8 mouse cellular contexts compared by ENCODE assay signal in genomic region chr6:42265391-42266330, GRCm38 (mm10). TPM values are rescaled to one million over a fixed set of nuclear protein-coding genes. Genes with fewer than 3 reads are reported as not detected.
DNase-seq lines count a peak whose midpoint lies in the region; ATAC-seq lines count a peak whose summit lies in the region.

No protein-coding gene starts in this region.

- no peak for DNase-seq in heart, postnatal 36 days
- DNase-seq in NIH3T3 (ENCODE audit: low read depth), result peak; percentile 11
- DNase-seq in left cerebral cortex, postnatal 14 days (ENCODE audit: low spot score in 2 of 2), result no peak
- no peak for DNase-seq in layer of hippocampus, postnatal 25 days (ENCODE audit: extremely low spot score in 1 of 2, low spot score in 1 of 2)

- peaks cover 32% of the 10 kb centered on the region for H3K36me3 ChIP-seq in heart, embryonic 12.5 days
- peaks cover 33% of the 10 kb centered on the region for H3K36me3 ChIP-seq in forebrain, embryonic 12.5 days (replicated peaks)
- H3K36me3 ChIP-seq in limb, embryonic 13.5 days, result peaks cover 34% of the 10 kb centered on the region

- intact Hi-C loops in heart, postnatal 36 days (cut with DNase I), result loop anchor here (2.0 kb wide), 3 partner anchors 19 to 83 kb away; partner anchors contain the start of genes Fam131b and Zyx
- intact Hi-C loops in left cerebral cortex, postnatal 14 days (cut with DNase I), result loop anchor here (2.0 to 5.0 kb wide), 2 partner anchors 39 to 57 kb away; partner anchors contain the start of gene Fam131b

- no peaks in the 10 kb centered on the region for H3K9me3 ChIP-seq in heart, embryonic 12.5 days (replicated peaks)
- H3K9me3 ChIP-seq in forebrain, embryonic 12.5 days, result no peaks in the 10 kb centered on the region
- H3K9me3 ChIP-seq in limb, embryonic 13.5 days, result no peaks in the 10 kb centered on the region

- peak overlapping the region; percentile 92 for H3K4me2 ChIP-seq in heart, embryonic 12.5 days
- H3K4me2 ChIP-seq in forebrain, embryonic 12.5 days, result peak overlapping the region; percentile 72
- H3K4me2 ChIP-seq in limb, embryonic 13.5 days (replicated peaks), result peak overlapping the region; percentile 72

- H3K27ac ChIP-seq in heart, embryonic 12.5 days (ENCODE audit: poor library complexity, severe bottlenecking), result peak overlapping the region; percentile 89
- H3K27ac ChIP-seq in forebrain, embryonic 12.5 days, result peak overlapping the region; percentile 90
- peak overlapping the region; percentile 89 for H3K27ac ChIP-seq in limb, embryonic 13.5 days

- no peak for ATAC-seq in heart, embryonic 12.5 days (ENCODE audit: insufficient number of reproducible peaks, low FRiP score)
- 0 out of 2 replicates have a peak, but pooled peaks have one; percentile 0 for ATAC-seq in forebrain, embryonic 12.5 days (ENCODE audit: low FRiP score)
- ATAC-seq in limb, embryonic 13.5 days (ENCODE audit: low FRiP score, low read depth), result no peak
- 0 out of 2 replicates have a peak, but pooled peaks have one; percentile 18 for ATAC-seq in monocyte, adult 5-6 weeks (replicated peaks; ENCODE audit: insufficient number of reproducible peaks, low FRiP score, low TSS enrichment, poor library complexity, severe bottlenecking)

- peak overlapping the region; percentile 88 for H3K4me3 ChIP-seq in heart, embryonic 12.5 days
- peak overlapping the region; percentile 84 for H3K4me3 ChIP-seq in forebrain, embryonic 12.5 days (replicated peaks)
- H3K4me3 ChIP-seq in limb, embryonic 13.5 days, result peak overlapping the region; percentile 85

- WGBS in heart, embryonic 12.5 days, result under 1% methylated on average over 21 of the region's 21 CpGs
- under 1% methylated on average over 21 of the region's 21 CpGs for WGBS in forebrain, embryonic 12.5 days
- WGBS in limb, embryonic 13.5 days, result under 1% methylated on average over 21 of the region's 21 CpGs

- H3K27me3 ChIP-seq in heart, embryonic 12.5 days (replicated peaks), result peaks cover 3% of the 10 kb centered on the region; the same call in 1 of the 2 replicates
- H3K27me3 ChIP-seq in forebrain, embryonic 12.5 days, result no peaks in the 10 kb centered on the region
- H3K27me3 ChIP-seq in limb, embryonic 13.5 days, result no peaks in the 10 kb centered on the region

- H3K4me1 ChIP-seq in heart, embryonic 12.5 days (replicated peaks), result peaks cover 18% of the 10 kb centered on the region
- peaks cover 8% of the 10 kb centered on the region for H3K4me1 ChIP-seq in forebrain, embryonic 12.5 days
- peaks cover 9% of the 10 kb centered on the region for H3K4me1 ChIP-seq in limb, embryonic 13.5 days

- peak overlapping the region; percentile 93 for H3K9ac ChIP-seq in heart, embryonic 12.5 days
- peak overlapping the region; percentile 94 for H3K9ac ChIP-seq in forebrain, embryonic 12.5 days
- H3K9ac ChIP-seq in limb, embryonic 13.5 days, result peak overlapping the region; percentile 96

RNA-seq across cellular contexts. Expression of gene Casp2, which starts 0.9 kb away (rescaled TPM):
- polyA plus RNA-seq in heart, embryonic 12.5 days (2016; fragmentation: Nextera tagmentation; extraction: Ambion mirVana), result 37.6 and 38.1 TPM in 2 replicates
- total RNA-seq in heart, postnatal 36 days (2021), result 10 to 100 TPM; 10.8 to 11.3 TPM
- polyA plus RNA-seq in forebrain, embryonic 12.5 days (2016; fragmentation: Nextera tagmentation; extraction: Ambion mirVana), result 74.0 and 79.8 TPM in 2 replicates
- polyA plus RNA-seq in limb, embryonic 13.5 days (2015; fragmentation: Nextera tagmentation; extraction: Ambion mirVana), result 63.0 and 64.7 TPM in 2 replicates
- total RNA-seq in monocyte, adult 5-6 weeks (2017), result 60.1 to 70.0 TPM (median 67.4 TPM) in 3 replicates
- 10 to 100 TPM; 20.6 to 22.3 TPM for total RNA-seq in left cerebral cortex, postnatal 14 days (2021)
- total RNA-seq in layer of hippocampus, postnatal 25 days (2021), result 10 to 100 TPM; 16.5 to 25.5 TPM

RNA-seq across cellular contexts. Expression of gene Tmem139, which starts 3.9 kb away (rescaled TPM):
- polyA plus RNA-seq in heart, embryonic 12.5 days (2016; fragmentation: Nextera tagmentation; extraction: Ambion mirVana), result 0.19 and 0.27 TPM in 2 replicates
- total RNA-seq in heart, postnatal 36 days (2021), result under 1 TPM in 1 of 2 experiments, not detected in 1; 0.25 TPM
- polyA plus RNA-seq in forebrain, embryonic 12.5 days (2016; fragmentation: Nextera tagmentation; extraction: Ambion mirVana), result 0.17 TPM in 1 of 2 replicates, not detected in the other
- 0.93 and 0.99 TPM in 2 replicates for polyA plus RNA-seq in limb, embryonic 13.5 days (2015; fragmentation: Nextera tagmentation; extraction: Ambion mirVana)
- total RNA-seq in monocyte, adult 5-6 weeks (2017), result not detected in 3 replicates
- total RNA-seq in left cerebral cortex, postnatal 14 days (2021), result not detected
- total RNA-seq in layer of hippocampus, postnatal 25 days (2021), result not detected

RNA-seq across cellular contexts. Expression of gene Gstk1, which starts 19.9 kb away (rescaled TPM):
- polyA plus RNA-seq in heart, embryonic 12.5 days (2016; fragmentation: Nextera tagmentation; extraction: Ambion mirVana), result 9.9 and 10.9 TPM in 2 replicates
- total RNA-seq in heart, postnatal 36 days (2021), result 100 to 1,000 TPM; 135 to 146 TPM
- 11.8 and 12.8 TPM in 2 replicates for polyA plus RNA-seq in forebrain, embryonic 12.5 days (2016; fragmentation: Nextera tagmentation; extraction: Ambion mirVana)
- polyA plus RNA-seq in limb, embryonic 13.5 days (2015; fragmentation: Nextera tagmentation; extraction: Ambion mirVana), result 22.6 and 25.6 TPM in 2 replicates
- 5.0 to 6.2 TPM (median 6.1 TPM) in 3 replicates for total RNA-seq in monocyte, adult 5-6 weeks (2017)
- 1 to 10 TPM; 7.1 to 7.6 TPM for total RNA-seq in left cerebral cortex, postnatal 14 days (2021)
- total RNA-seq in layer of hippocampus, postnatal 25 days (2021), result 10 to 100 TPM; 10.2 to 13.7 TPM

RNA-seq across cellular contexts. Expression of gene Clcn1, which starts 20.8 kb away (rescaled TPM):
- polyA plus RNA-seq in heart, embryonic 12.5 days (2016; fragmentation: Nextera tagmentation; extraction: Ambion mirVana), result 0.73 and 1.0 TPM in 2 replicates
- 1 to 10 TPM; 4.3 to 5.8 TPM for total RNA-seq in heart, postnatal 36 days (2021)
- 1.7 and 2.2 TPM in 2 replicates for polyA plus RNA-seq in forebrain, embryonic 12.5 days (2016; fragmentation: Nextera tagmentation; extraction: Ambion mirVana)
- 0.32 and 0.46 TPM in 2 replicates for polyA plus RNA-seq in limb, embryonic 13.5 days (2015; fragmentation: Nextera tagmentation; extraction: Ambion mirVana)
- total RNA-seq in monocyte, adult 5-6 weeks (2017), result not detected in 3 replicates
- 1 to 10 TPM; 3.2 to 4.4 TPM for total RNA-seq in left cerebral cortex, postnatal 14 days (2021)
- 1 to 10 TPM; 2.7 to 2.8 TPM for total RNA-seq in layer of hippocampus, postnatal 25 days (2021)

RNA-seq across cellular contexts. Expression of gene Tas2r144, which starts 50.5 kb away (rescaled TPM):
- polyA plus RNA-seq in heart, embryonic 12.5 days (2016; fragmentation: Nextera tagmentation; extraction: Ambion mirVana), result not detected in 2 replicates
- not detected for total RNA-seq in heart, postnatal 36 days (2021)
- not detected in 2 replicates for polyA plus RNA-seq in forebrain, embryonic 12.5 days (2016; fragmentation: Nextera tagmentation; extraction: Ambion mirVana)
- not detected in 2 replicates for polyA plus RNA-seq in limb, embryonic 13.5 days (2015; fragmentation: Nextera tagmentation; extraction: Ambion mirVana)
- total RNA-seq in monocyte, adult 5-6 weeks (2017), result not detected in 3 replicates
- total RNA-seq in left cerebral cortex, postnatal 14 days (2021), result not detected
- not detected for total RNA-seq in layer of hippocampus, postnatal 25 days (2021)

Comparison
In these comparisons a context has a peak if more than half of its experiments do, and no peak if none do; other contexts are left out.
1. ATAC-seq: peak in forebrain, embryonic 12.5 days (single experiment) and monocyte, adult 5-6 weeks (single experiment); none in heart, embryonic 12.5 days (single experiment) and limb, embryonic 13.5 days (single experiment).
2. RNA of gene Gstk1, which starts 19.9 kb away (total RNA-seq): 135 to 146 TPM in heart, postnatal 36 days; 10.2 to 13.7 TPM in layer of hippocampus, postnatal 25 days, 7.1 to 7.6 TPM in left cerebral cortex, postnatal 14 days and 5.0 to 6.2 TPM in monocyte, adult 5-6 weeks; every median in the first group is over 4 times any median in the second.
3. Peak in every context shown above with its lines, with median percentiles within 50 percentile points of each other: H3K27ac ChIP-seq, H3K4me2 ChIP-seq, H3K4me3 ChIP-seq and H3K9ac ChIP-seq.